Mouse (Mus musculus): ENCODE measurements at regions not wholly inside any gene's neighbourhood (a gene's known extent, or its start where the extent isn't known, plus 50 kb on each side); places are given as distances from the start of the nearest gene placed in this dataset.

DNA sequence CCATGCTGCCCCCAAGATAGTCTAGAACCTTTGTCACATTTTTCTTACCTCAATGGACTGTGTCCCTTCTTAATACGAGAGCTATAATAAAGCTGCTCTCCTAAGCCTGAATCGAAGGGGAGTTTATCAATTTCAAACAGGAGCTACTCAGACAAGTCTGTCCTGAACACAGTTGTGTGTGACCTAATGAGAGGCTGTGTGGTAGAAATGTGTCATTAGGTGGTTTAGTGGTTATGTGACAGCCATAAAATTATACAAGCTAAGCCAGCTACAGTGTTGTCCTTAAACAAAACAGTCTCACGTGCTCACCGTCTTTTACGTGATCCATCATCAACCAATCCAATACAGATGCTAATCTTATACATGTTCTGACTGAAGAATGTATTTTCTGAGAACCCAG lies 114.5 kb upstream of the Jun start:
- H3K9ac ChIP-seq (ENCODE audit: insufficient read depth, low read depth): no peak overlapping the region
- no peak overlapping the region for H3K27ac ChIP-seq (ENCODE audit: insufficient read depth, low read depth)
- H3K9me3 ChIP-seq (replicated peaks; ENCODE audit: low read length): no peaks in the 10 kb centered on the region
- H3K36me3 ChIP-seq (replicated peaks in 1 of 2; ENCODE audit: control insufficient read depth in 1 of 2, insufficient read depth in 1 of 2, low read length in 1 of 2): no peaks in the 10 kb centered on the region
- H3K4me1 ChIP-seq (ENCODE audit: control insufficient read depth in 1 of 2, insufficient read depth in 2 of 2): peaks cover 8 to 46% of the 10 kb centered on the region in 2 experiments
- no peak overlapping the region for H3K4me2 ChIP-seq (ENCODE audit: insufficient read depth, low read depth, poor library complexity, severe bottlenecking)
- TF ChIP-seq TBP (conservative IDR thresholded peaks at IDR 0.05; ENCODE audit: low read depth, low read length): no peak
- no peak for TF ChIP-seq SIN3A (IDR thresholded peaks at IDR 0.05; ENCODE audit: low read length)
- no peak for TF ChIP-seq PAX5 (IDR thresholded peaks at IDR 0.05; ENCODE audit: low read length)
- TF ChIP-seq TCF12 (IDR thresholded peaks at IDR 0.05; ENCODE audit: low read depth, low read length): no peak
- TF ChIP-seq NELFE (IDR thresholded peaks at IDR 0.05; ENCODE audit: low read depth, low read length): no peak
- TF ChIP-seq ZNF384 (IDR thresholded peaks at IDR 0.05; ENCODE audit: low read depth, low read length): no peak
- TF ChIP-seq NRF1 (IDR thresholded peaks at IDR 0.05; ENCODE audit: low read depth, low read length): no peak
- TF ChIP-seq POLR2A (IDR thresholded peaks at IDR 0.05; ENCODE audit: low read depth, low read length): no peak
- TF ChIP-seq USF2 (conservative IDR thresholded peaks at IDR 0.05; ENCODE audit: low read depth, low read length): no peak
- TF ChIP-seq JUND (conservative IDR thresholded peaks at IDR 0.05; ENCODE audit: low read depth, low read length): no peak
- TF ChIP-seq ETS1 (conservative IDR thresholded peaks at IDR 0.05; ENCODE audit: low read depth, low read length): no peak
- no peak overlapping the region for H3K4me3 ChIP-seq (replicated peaks in 1 of 3; ENCODE audit: low read depth in 2 of 3, low read length in 2 of 3, poor library complexity in 1 of 3)
- H3K79me2 ChIP-seq (replicated peaks; ENCODE audit: control insufficient read depth, extremely low read depth, insufficient read depth, poor library complexity, severe bottlenecking): no peaks in the 10 kb centered on the region
- dilution Hi-C loops (cut with MboI; ENCODE audit: extremely low pct_ligation_motif_present, extremely low pct_unique_long_range_greater_than_20kb, low sequenced_read_pairs) (no loop called here), in situ Hi-C loops (cut with MboI; ENCODE audit: low pct_ligation_motif_present, low pct_unique_long_range_greater_than_20kb, low sequenced_read_pairs) (loop anchor here (10.0 to 25.0 kb wide), 2 partner anchors 112 to 396 kb away; partner anchors contain the start of genes Fggy and Jun)
- H3K27me3 ChIP-seq (replicated peaks): no peaks in the 10 kb centered on the region
- DNase-seq (ENCODE audit: extremely low read depth): no peak

DNA sequence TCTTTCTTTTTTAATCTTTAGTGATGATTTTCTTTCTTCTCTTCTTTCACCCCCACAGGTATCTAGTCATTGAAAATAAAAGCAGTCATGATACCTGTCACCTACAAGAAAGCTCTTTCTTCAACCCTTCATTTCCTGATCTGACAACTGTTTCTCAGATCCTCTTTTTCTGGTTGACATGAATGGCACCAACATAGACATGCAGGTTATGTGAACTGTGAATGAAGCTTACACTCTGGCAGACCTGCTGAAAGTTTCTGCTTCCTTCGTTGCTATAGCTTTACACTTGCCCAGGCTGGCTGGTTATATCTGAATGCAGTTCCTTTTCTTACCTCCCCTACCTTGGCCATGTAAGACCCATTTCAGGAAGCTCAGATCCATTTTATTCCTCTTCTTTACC lies 115.2 kb upstream of the Jun start:
- TF ChIP-seq JUND (conservative IDR thresholded peaks at IDR 0.05; ENCODE audit: low read depth, low read length) (peak; percentile 21; the same call in 1 of the 2 replicates), CTCF (conservative IDR thresholded peaks at IDR 0.05 in 1 of 2, IDR thresholded peaks at IDR 0.05 in 1 of 2; ENCODE audit: low read depth in 2 of 2, low read length in 2 of 2) (no peak), POLR2A (IDR thresholded peaks at IDR 0.05; ENCODE audit: low read depth, low read length) (no peak), ZNF384 (IDR thresholded peaks at IDR 0.05; ENCODE audit: low read depth, low read length) (no peak), HCFC1 (IDR thresholded peaks at IDR 0.05; ENCODE audit: low read depth, low read length) (no peak), KAT2A (IDR thresholded peaks at IDR 0.05; ENCODE audit: insufficient replicate concordance, low read length) (no peak), JUN (IDR thresholded peaks at IDR 0.05; ENCODE audit: insufficient read depth, low read depth, low read length) (no peak), SMC3 (IDR thresholded peaks at IDR 0.05; ENCODE audit: low read depth, low read length) (no peak), GABPA (IDR thresholded peaks at IDR 0.05; ENCODE audit: insufficient replicate concordance, low read depth, low read length) (no peak), EP300 (IDR thresholded peaks at IDR 0.05; ENCODE audit: low read length) (peak; percentile 90), IRF4 (IDR thresholded peaks at IDR 0.05; ENCODE audit: low read depth, low read length) (peak; percentile 91), USF1 (IDR thresholded peaks at IDR 0.05; ENCODE audit: low read depth, low read length) (no peak), USF2 (conservative IDR thresholded peaks at IDR 0.05; ENCODE audit: low read depth, low read length) (no peak), BHLHE40 (IDR thresholded peaks at IDR 0.05; ENCODE audit: low read depth, low read length) (no peak), ELF1 (IDR thresholded peaks at IDR 0.05; ENCODE audit: low read depth, low read length) (no peak), ZMIZ1 (IDR thresholded peaks at IDR 0.05; ENCODE audit: low read depth, low read length) (no peak), NELFE (IDR thresholded peaks at IDR 0.05; ENCODE audit: low read depth, low read length) (no peak), CHD1 (IDR thresholded peaks at IDR 0.05; ENCODE audit: low read depth, low read length) (no peak), MAX (IDR thresholded peaks at IDR 0.05; ENCODE audit: low read length) (no peak), CHD2 (IDR thresholded peaks at IDR 0.05; ENCODE audit: low read length) (no peak), ZKSCAN1 (IDR thresholded peaks at IDR 0.05; ENCODE audit: borderline replicate concordance, low read depth, low read length) (no peak), MYC (IDR thresholded peaks at IDR 0.05; ENCODE audit: low read depth, low read length) (no peak), UBTF (IDR thresholded peaks at IDR 0.05; ENCODE audit: low read depth, low read length) (no peak), MAFK (IDR thresholded peaks at IDR 0.05; ENCODE audit: insufficient replicate concordance, low read length) (0 out of 2 replicates have a peak, but pooled peaks have one; percentile 15), TBP (conservative IDR thresholded peaks at IDR 0.05; ENCODE audit: low read depth, low read length) (no peak), POLR2AphosphoS2 (IDR thresholded peaks at IDR 0.05; ENCODE audit: low read depth, low read length) (no peak), ZC3H11A (IDR thresholded peaks at IDR 0.05; ENCODE audit: low read depth, low read length) (no peak), NRF1 (IDR thresholded peaks at IDR 0.05; ENCODE audit: low read depth, low read length) (no peak)
- DNase-seq (ENCODE audit: extremely low read depth): peak; percentile 51
- Histone ChIP-seq H3K4me1 (ENCODE audit: control insufficient read depth in 1 of 2, insufficient read depth in 2 of 2) (peaks cover 8 to 40% of the 10 kb centered on the region in 2 experiments), H3K4me3 (replicated peaks in 1 of 3; ENCODE audit: low read depth in 2 of 3, low read length in 2 of 3, poor library complexity in 1 of 3) (no peak overlapping the region), H3K27ac (ENCODE audit: insufficient read depth, low read depth) (no peak overlapping the region), H3K9me3 (replicated peaks; ENCODE audit: low read length) (no peaks in the 10 kb centered on the region), H3K36me3 (replicated peaks in 1 of 2; ENCODE audit: control insufficient read depth in 1 of 2, insufficient read depth in 1 of 2, low read length in 1 of 2) (no peaks in the 10 kb centered on the region), H3K79me2 (replicated peaks; ENCODE audit: control insufficient read depth, extremely low read depth, insufficient read depth, poor library complexity, severe bottlenecking) (no peaks in the 10 kb centered on the region), H3K9ac (ENCODE audit: insufficient read depth, low read depth) (no peak overlapping the region), H3K4me2 (ENCODE audit: insufficient read depth, low read depth, poor library complexity, severe bottlenecking) (0 out of 2 replicates have a peak overlapping the region, but pooled peaks have one; percentile 21), H3K27me3 (replicated peaks) (no peaks in the 10 kb centered on the region)
- dilution Hi-C loops (cut with MboI; ENCODE audit: extremely low pct_ligation_motif_present, extremely low pct_unique_long_range_greater_than_20kb, low sequenced_read_pairs) (no loop called here), in situ Hi-C loops (cut with MboI; ENCODE audit: low pct_ligation_motif_present, low pct_unique_long_range_greater_than_20kb, low sequenced_read_pairs) (loop anchor here (10.0 to 25.0 kb wide), 2 partner anchors 112 to 395 kb away; partner anchors contain the start of genes Fggy and Jun)
